Mouse (Mus musculus) gastrocnemius, postnatal 4 days (tissue): ENCODE measurements around the gene Epo. TPM values are rescaled to one million over a fixed set of nuclear protein-coding genes. Genes with fewer than 3 reads are reported as not detected.
A peak's percentile ranks its signal among the peaks of the same experiment; 100 is the strongest.

Experiments
- DNase-seq, 2 experiments: peaks; one replicate each; pipeline ENCODE4 v3.0.0; 2021 to 2022; ENCODE audit warnings: low spot score in 2 of 2, mixed read lengths in 2 of 2
- microRNA-seq: library from miRNA; unstranded; fragments of <30 nt; microRNA quantifications from one replicate; pipeline ENCODE4 v1.2.0, GENCODE M21; 2021
- total RNA-seq, 2 experiments: library from RNA; stranded (reverse); gene quantifications; 2 replicates each; pipeline ENCODE4 v1.2.3; 2021

Epo gene
- total RNA-seq, 2 experiments from 2014 or later: not detected

GRCm38 (mm10) chr5:137485851-137486155, 47.2 kb downstream of the Epo start:
- no peak for DNase-seq

GRCm38 (mm10) chr5:137485071-137485850, 47.8 kb downstream of the Epo start:
- no peak for DNase-seq

- no peak for DNase-seq
Observed at GRCm38 (mm10) chr5:137481897-137482296, 51.1 kb downstream of the Epo start.

- DNase-seq: peak; percentile 51 to 74
Observed at GRCm38 (mm10) chr5:137481138-137481537, 51.9 kb downstream of the Epo start.

- no peak for DNase-seq
Observed at GRCm38 (mm10) chr5:137476964-137477363, 56.1 kb downstream of the Epo start, which contains the start of gene Zan. TSS of gene Zan (minus strand) at chr5:137477064.

- no peak for DNase-seq
Observed at GRCm38 (mm10) chr5:137474351-137474750, 58.7 kb downstream of the Epo start.

GRCm38 (mm10) chr5:137472252-137472904, 60.7 kb downstream of the Epo start:
- DNase-seq: no peak

GRCm38 (mm10) chr5:137466946-137467345, 66.1 kb downstream of the Epo start:
- DNase-seq: no peak

- no peak for DNase-seq
Observed at GRCm38 (mm10) chr5:137465049-137465448, 68.0 kb downstream of the Epo start.

- no peak for DNase-seq
Observed at GRCm38 (mm10) chr5:137455866-137456591, 77.0 kb downstream of the Epo start.

- no peak for DNase-seq
Observed at GRCm38 (mm10) chr5:137455206-137455605, 77.8 kb downstream of the Epo start.

GRCm38 (mm10) chr5:137445536-137445935, 87.5 kb downstream of the Epo start:
- no peak for DNase-seq

GRCm38 (mm10) chr5:137440216-137440855, 92.7 kb downstream of the Epo start:
- DNase-seq: no peak

GRCm38 (mm10) chr5:137433889-137434288, 99.2 kb downstream of the Epo start:
- DNase-seq: peak in 1 of 2 experiments; percentile 15

Small RNA genes within 50 kb of the gene (microRNA-seq; reads per million reads assigned to microRNA genes)
- not detected for gene Mir6418

Other genes with a start within 250 kb of the Epo start
- 10 to 100 TPM; 68.5 to 78.9 TPM for gene Ache, start 245.7 kb downstream of the Epo start, total RNA-seq
- 10 to 100 TPM; 47.7 to 51.2 TPM for gene Ufsp1, start 238.6 kb downstream of the Epo start, total RNA-seq
- gene Srrt, start 225.6 kb downstream of the Epo start, total RNA-seq: 100 to 1,000 TPM; 113 to 138 TPM
- gene Trip6, start 218.8 kb downstream of the Epo start, total RNA-seq: 10 to 100 TPM; 31.2 to 31.9 TPM
- gene Slc12a9, start 199.6 kb downstream of the Epo start, total RNA-seq: 10 to 100 TPM in 1 of 2 experiments, 1 to 10 TPM in 1; 8.2 to 10.3 TPM
- 10 to 100 TPM; 56.9 to 57.6 TPM for gene Ephb4, start 183.1 kb downstream of the Epo start, total RNA-seq
- gene Zan, start 56.2 kb downstream of the Epo start, total RNA-seq: under 1 TPM; 0.18 to 0.56 TPM
- 10 to 100 TPM; 19.8 to 22.6 TPM for gene Pop7, start 30.7 kb downstream of the Epo start, total RNA-seq
- gene Gigyf1, start 14.7 kb downstream of the Epo start, total RNA-seq: 10 to 100 TPM; 27.5 to 30.7 TPM
- 100 to 1,000 TPM; 483 to 529 TPM for gene Gnb2, start 268 bp upstream of the Epo start, total RNA-seq
- gene Actl6b, start 20.3 kb upstream of the Epo start, total RNA-seq: not detected
- under 1 TPM; 0.29 to 0.31 TPM for gene Tfr2, start 36.6 kb upstream of the Epo start, total RNA-seq
- gene Mospd3, start 67.8 kb upstream of the Epo start, total RNA-seq: 10 to 100 TPM; 31.1 to 35.3 TPM
- 100 to 1,000 TPM; 362 to 399 TPM for gene Pcolce, start 80.5 kb upstream of the Epo start, total RNA-seq
- gene Fbxo24, start 95.8 kb upstream of the Epo start, total RNA-seq: under 1 TPM; 0.74 to 0.80 TPM
- 10 to 100 TPM; 19.2 to 23.0 TPM for gene Lrch4, start 95.9 kb upstream of the Epo start, total RNA-seq
- gene Gm20605, start 95.9 kb upstream of the Epo start, total RNA-seq: 10 to 100 TPM in 1 of 2 experiments, 1 to 10 TPM in 1; 8.6 to 11.0 TPM
- 1 to 10 TPM; 3.2 to 3.8 TPM for gene Sap25, start 108.1 kb upstream of the Epo start, total RNA-seq
- 1 to 10 TPM in 1 of 2 experiments, under 1 TPM in 1; 0.59 to 1.2 TPM for gene Irs3, start 112.5 kb upstream of the Epo start, total RNA-seq
- gene Agfg2, start 151.5 kb upstream of the Epo start, total RNA-seq: 1 to 10 TPM; 7.8 to 7.9 TPM
- gene Nyap1, start 208.4 kb upstream of the Epo start, total RNA-seq: 1 to 10 TPM in 1 of 2 experiments, under 1 TPM in 1; 0.73 to 1.2 TPM
- 100 to 1,000 TPM; 162 to 187 TPM for gene Tsc22d4, start 212.5 kb upstream of the Epo start, total RNA-seq
- 10 to 100 TPM; 14.5 to 15.8 TPM for gene Ppp1r35, start 245.6 kb upstream of the Epo start, total RNA-seq